Mouse (Mus musculus) liver, postnatal 0 days (tissue): ENCODE results near the gene Gkap1.

Experiments used
- CTCF ChIP-seq: sonication (generic); IDR thresholded peaks from 2 replicates; pipeline ENCODE4 v1.5.1; 2016; ENCODE audit warnings: antibody characterized with exemption, low read depth
- EP300 ChIP-seq: IDR thresholded peaks from 2 replicates; pipeline ENCODE4 v1.6.1; 2016; ENCODE audit warnings: antibody characterized with exemption, low read depth, mild to moderate bottlenecking

DNA sequence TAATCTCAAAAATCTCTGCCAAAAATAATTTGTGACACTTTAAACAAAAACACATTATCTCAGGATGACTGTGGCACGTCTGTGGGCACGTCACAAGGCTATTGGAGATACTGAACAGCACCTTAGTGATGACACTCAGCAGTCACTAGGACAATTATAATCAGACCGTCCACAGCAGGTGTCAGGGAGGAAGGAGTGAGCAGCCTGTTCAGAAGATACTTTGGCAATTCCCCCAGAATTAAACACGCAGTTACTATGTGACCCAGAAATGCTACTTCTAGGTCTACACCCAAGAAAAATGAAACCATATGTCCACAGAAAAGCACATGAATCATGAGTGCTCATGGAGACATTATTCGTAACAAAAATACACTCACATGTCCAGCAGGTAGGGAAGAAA is 65.1 kb downstream of the Gkap1 start:
- TF ChIP-seq EP300 = no peak
- no peak for TF ChIP-seq CTCF
